Mouse (Mus musculus) kidney, adult 2 months (tissue): ENCODE data around the gene Akt1s1.

Experiments used
- CTCF ChIP-seq: fragments of 200-500 bp; conservative IDR thresholded peaks from 2 replicates; pipeline ENCODE4 v1.5.1; 2011; ENCODE audit warnings: low read depth, mild to moderate bottlenecking, control low read depth, low read length, moderate library complexity, mixed read lengths; ENCODE audit not compliant: insufficient read depth, insufficient read length
- POLR2A ChIP-seq: fragments of 200-500 bp; IDR thresholded peaks from one replicate; pipeline ENCODE4 v1.6.1; 2011; ENCODE audit warnings: low read depth, low read length, control low read depth

DNA sequence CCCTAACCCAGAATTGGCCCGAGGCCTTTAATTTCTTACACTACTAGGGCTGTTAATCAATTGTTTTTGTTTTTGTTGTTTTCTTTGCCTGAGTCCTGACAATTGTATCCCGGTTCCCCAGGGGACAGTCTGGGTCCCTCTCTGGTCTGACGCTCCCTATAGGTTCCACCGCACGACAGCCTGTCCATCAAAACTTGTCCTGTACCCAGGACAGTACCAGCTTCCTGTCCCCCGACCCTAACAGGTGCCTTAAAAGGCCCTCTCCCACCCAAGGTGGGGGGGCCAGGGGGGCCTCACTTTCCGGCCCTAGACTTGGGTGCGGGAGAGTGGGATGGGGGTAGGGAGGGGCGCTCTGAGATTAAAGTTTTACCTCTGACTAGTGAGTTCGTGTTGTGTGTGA, 6.2 kb downstream of the Akt1s1 start:
- TF ChIP-seq CTCF (no peak), POLR2A (no peak)
